Mouse (Mus musculus) thymus, adult 2 months (tissue): ENCODE data around the gene Atp5c1.

Experiments used
- CTCF ChIP-seq: fragments of 200-500 bp; IDR thresholded peaks from 2 replicates; pipeline ENCODE4 v1.5.1; 2012; ENCODE audit warnings: mild to moderate bottlenecking, control low read depth, low read length, moderate library complexity, borderline replicate concordance; ENCODE audit not compliant: control insufficient read depth, poor library complexity, insufficient read depth; ENCODE audit errors: extremely low read depth
- POLR2A ChIP-seq: fragments of 200-500 bp; IDR thresholded peaks from 2 replicates; pipeline ENCODE4 v1.6.1; 2012; ENCODE audit warnings: mild to moderate bottlenecking, low read length, control low read depth, moderate library complexity; ENCODE audit not compliant: control insufficient read depth, poor library complexity, insufficient read depth; ENCODE audit errors: extremely low read depth

- no peak for TF ChIP-seq POLR2A
- TF ChIP-seq CTCF = no peak
Measured at GRCm38 (mm10) chr2:10049456-10049855, 30.9 kb downstream of the Atp5c1 start.
